Mouse (Mus musculus) liver, embryonic 16.5 days (tissue): ENCODE measurements around the gene Pde10a. TPM values are rescaled to one million over a fixed set of nuclear protein-coding genes. Genes with fewer than 3 reads are reported as not detected.

Experiments
- ATAC-seq: fragments of 200-750 bp; cut with Nextera tagmentation; 2 replicates; pipeline ENCODE4 v1.8.0; 2017; ENCODE audit warnings: low read depth, mild to moderate bottlenecking, moderate number of reproducible peaks, moderate library complexity
- H3K27ac ChIP-seq: fragments of 300-500 bp; sonication (generic); 2 replicates; pipeline ENCODE4 v1.5.1; 2014; ENCODE audit warnings: mild to moderate bottlenecking, low read length
- H3K27me3 ChIP-seq: fragments of 300-500 bp; sonication (generic); 2 replicates; pipeline ENCODE4 v1.6.1; 2014; ENCODE audit warnings: low read depth, low read length, mixed read lengths; ENCODE audit not compliant: control insufficient read depth, insufficient read depth
- H3K36me3 ChIP-seq: fragments of 300-500 bp; sonication (generic); 2 replicates; pipeline ENCODE4 v1.6.1; 2014; ENCODE audit warnings: mild to moderate bottlenecking; ENCODE audit not compliant: control insufficient read depth, insufficient read depth
- H3K4me1 ChIP-seq: fragments of 300-500 bp; sonication (generic); 2 replicates; pipeline ENCODE4 v1.6.1; 2014; ENCODE audit warnings: low read depth, low read length, mixed read lengths; ENCODE audit not compliant: control insufficient read depth
- H3K4me2 ChIP-seq: fragments of 300-500 bp; sonication (generic); 2 replicates; pipeline ENCODE4 v1.6.1; 2014; ENCODE audit warnings: low read depth, low read length, mixed read lengths
- H3K4me3 ChIP-seq: fragments of 300-500 bp; sonication (generic); 2 replicates; pipeline ENCODE4 v1.5.1; 2014; ENCODE audit warnings: low read depth, mild to moderate bottlenecking, low read length
- H3K9ac ChIP-seq: fragments of 300-500 bp; sonication (generic); 2 replicates; pipeline ENCODE4 v1.6.1; 2014; ENCODE audit warnings: low read depth, low read length
- H3K9me3 ChIP-seq: fragments of 300-500 bp; sonication (generic); replicated peaks from 2 replicates; pipeline ENCODE4 v1.6.1; 2016; ENCODE audit warnings: low read length; ENCODE audit not compliant: control insufficient read depth
- WGBS: fragments of 180-500 bp; shearing (Covaris S2); extraction: QIAGEN DNeasy Blood & Tissue Kit; methylation state at CpG from one replicate; pipeline ENCODE4 v1.1.7; 2014; ENCODE audit not compliant: insufficient replicate concordance; 5-methylcytosine and 5-hydroxymethylcytosine counted together
- polyA plus RNA-seq: library from polyadenylated mRNA; unstranded; fragments of >200 nt; fragmentation: Nextera tagmentation; extraction: Ambion mirVana; gene quantifications from 2 replicates; pipeline ENCODE4 v1.2.1, GENCODE M21; 2015

Pde10a gene
- polyA plus RNA-seq, 1 experiment from 2014 or later: 0.89 TPM

GRCm38 (mm10) chr17:8508305-8509141, 16.6 kb upstream of the Pde10a start:
- Histone ChIP-seq H3K4me2 (no peak overlapping the region), H3K4me1 (no peaks in the 10 kb centered on the region; the same call in 1 of the 2 replicates), H3K36me3 (no peaks in the 10 kb centered on the region), H3K27ac (no peak overlapping the region), H3K27me3 (no peaks in the 10 kb centered on the region), H3K4me3 (no peak overlapping the region), H3K9ac (no peak overlapping the region), H3K9me3 (no peaks in the 10 kb centered on the region)
- 2% methylated on average over 16 of the region's 16 CpGs for WGBS
- no peak; the same call in 1 of the 2 replicates for ATAC-seq

- WGBS: 63% methylated on average over 6 of the region's 6 CpGs
- H3K9ac ChIP-seq: no peak overlapping the region
- no peaks in the 10 kb centered on the region for H3K4me1 ChIP-seq
- H3K36me3 ChIP-seq: no peaks in the 10 kb centered on the region
- H3K4me2 ChIP-seq: no peak overlapping the region
- H3K4me3 ChIP-seq: no peak overlapping the region
- H3K9me3 ChIP-seq: no peaks in the 10 kb centered on the region
- no peak for ATAC-seq
- H3K27me3 ChIP-seq: peaks cover 5% of the 10 kb centered on the region; the same call in 1 of the 2 replicates
- no peak overlapping the region for H3K27ac ChIP-seq
These were observed 9.2 kb upstream of the Pde10a start for GRCm38 (mm10) chr17:8516006-8516405.

- Histone ChIP-seq H3K27me3 (peaks cover 45% of the 10 kb centered on the region), H3K9ac (no peak overlapping the region), H3K27ac (no peak overlapping the region), H3K4me2 (no peak overlapping the region), H3K4me3 (no peak overlapping the region), H3K4me1 (no peaks in the 10 kb centered on the region), H3K36me3 (no peaks in the 10 kb centered on the region), H3K9me3 (no peaks in the 10 kb centered on the region)
- 20% methylated on average over 3 of the region's 3 CpGs for WGBS
- ATAC-seq: no peak
These were observed 1.2 kb upstream of the Pde10a start for GRCm38 (mm10) chr17:8523986-8524385.

- Histone ChIP-seq H3K9me3 (no peaks in the 10 kb centered on the region), H3K27ac (no peak overlapping the region), H3K27me3 (peaks cover 42% of the 10 kb centered on the region), H3K4me2 (peak overlapping the region; percentile 54), H3K4me3 (peak overlapping the region; percentile 36), H3K4me1 (no peaks in the 10 kb centered on the region), H3K9ac (no peak overlapping the region), H3K36me3 (no peaks in the 10 kb centered on the region)
- no peak for ATAC-seq
- under 1% methylated on average over 41 of the region's 45 CpGs for WGBS
These were observed 596 bp upstream of the Pde10a start for GRCm38 (mm10) chr17:8524387-8525165.

- Histone ChIP-seq H3K36me3 (no peaks in the 10 kb centered on the region), H3K27me3 (peaks cover 40% of the 10 kb centered on the region), H3K9me3 (no peaks in the 10 kb centered on the region), H3K9ac (no peak overlapping the region), H3K4me2 (no peak overlapping the region), H3K4me3 (no peak overlapping the region), H3K4me1 (no peaks in the 10 kb centered on the region), H3K27ac (no peak overlapping the region)
- 6% methylated on average over 21 of the region's 21 CpGs for WGBS
- no peak for ATAC-seq
These were observed 984 bp downstream of the Pde10a start for GRCm38 (mm10) chr17:8525971-8526740.

GRCm38 (mm10) chr17:8526815-8527261, 1.7 kb downstream of the Pde10a start:
- H3K9me3 ChIP-seq: no peaks in the 10 kb centered on the region
- H3K4me3 ChIP-seq: no peak overlapping the region
- H3K4me1 ChIP-seq: no peaks in the 10 kb centered on the region
- H3K27me3 ChIP-seq: peaks cover 40% of the 10 kb centered on the region
- ATAC-seq: no peak
- no peaks in the 10 kb centered on the region for H3K36me3 ChIP-seq
- no peak overlapping the region for H3K27ac ChIP-seq
- no peak overlapping the region for H3K4me2 ChIP-seq
- no peak overlapping the region for H3K9ac ChIP-seq
- WGBS: 19% methylated on average over 9 of the region's 9 CpGs

GRCm38 (mm10) chr17:8528641-8529040, 3.5 kb downstream of the Pde10a start:
- H3K9me3 ChIP-seq: no peaks in the 10 kb centered on the region
- no peaks in the 10 kb centered on the region for H3K36me3 ChIP-seq
- H3K27ac ChIP-seq: no peak overlapping the region
- H3K4me2 ChIP-seq: no peak overlapping the region
- no peak overlapping the region for H3K9ac ChIP-seq
- no peak for ATAC-seq
- no peaks in the 10 kb centered on the region for H3K4me1 ChIP-seq
- H3K27me3 ChIP-seq: peaks cover 35% of the 10 kb centered on the region
- H3K4me3 ChIP-seq: no peak overlapping the region
- 58% methylated on average over 3 of the region's 3 CpGs for WGBS

GRCm38 (mm10) chr17:8532609-8533008, 7.4 kb downstream of the Pde10a start:
- H3K27ac ChIP-seq: no peak overlapping the region
- H3K4me3 ChIP-seq: no peak overlapping the region
- H3K9me3 ChIP-seq: no peaks in the 10 kb centered on the region
- no peaks in the 10 kb centered on the region for H3K36me3 ChIP-seq
- H3K27me3 ChIP-seq: peaks cover 2% of the 10 kb centered on the region; the same call in 1 of the 2 replicates
- WGBS: 46% methylated on average over 4 of the region's 4 CpGs
- no peak overlapping the region for H3K4me2 ChIP-seq
- H3K4me1 ChIP-seq: no peaks in the 10 kb centered on the region
- ATAC-seq: no peak
- no peak overlapping the region for H3K9ac ChIP-seq
